Mouse (Mus musculus) intestine, embryonic 16.5 days (tissue): ENCODE results near the gene Tcte2. TPM values are rescaled to one million over a fixed set of nuclear protein-coding genes. Genes with fewer than 3 reads are reported as not detected.
"Not testable (repeated sequence)": the region's sequence is repeated elsewhere in the genome, so short reads cannot be mapped to it uniquely, and the experiment has no call there.

ENCODE experiments used
- ATAC-seq: fragments of 200-750 bp; cut with Nextera tagmentation; 2 replicates; pipeline ENCODE4 v1.8.0; 2017; ENCODE audit warnings: moderate TSS enrichment, moderate library complexity
- H3K27ac ChIP-seq: fragments of 300-500 bp; sonication (generic); 2 replicates; pipeline ENCODE4 v1.5.1; 2014; ENCODE audit warnings: mild to moderate bottlenecking, low read length
- H3K27me3 ChIP-seq: fragments of 300-500 bp; sonication (generic); replicated peaks from 2 replicates; pipeline ENCODE4 v1.6.1; 2014; ENCODE audit warnings: low read length, control low read depth, mixed read lengths; ENCODE audit not compliant: control insufficient read depth, insufficient read depth
- H3K36me3 ChIP-seq: fragments of 300-500 bp; sonication (generic); 2 replicates; pipeline ENCODE4 v1.6.1; 2014; ENCODE audit warnings: low read length, control low read depth; ENCODE audit not compliant: control insufficient read depth, insufficient read depth
- H3K4me1 ChIP-seq: fragments of 300-500 bp; sonication (generic); 2 replicates; pipeline ENCODE4 v1.6.1; 2014; ENCODE audit warnings: low read length, control low read depth, mixed read lengths; ENCODE audit not compliant: control insufficient read depth, insufficient read depth
- H3K4me2 ChIP-seq: fragments of 300-500 bp; sonication (generic); 2 replicates; pipeline ENCODE4 v1.6.1; 2014; ENCODE audit warnings: low read depth, low read length, control low read depth
- H3K4me3 ChIP-seq: fragments of 300-500 bp; sonication (generic); 2 replicates; pipeline ENCODE4 v1.5.1; 2014; ENCODE audit warnings: mild to moderate bottlenecking, low read length
- H3K9ac ChIP-seq: fragments of 300-500 bp; sonication (generic); 2 replicates; pipeline ENCODE4 v1.6.1; 2014; ENCODE audit warnings: low read depth, low read length
- H3K9me3 ChIP-seq: fragments of 300-500 bp; sonication (generic); 2 replicates; pipeline ENCODE4 v1.6.1; 2016; ENCODE audit warnings: low read length, control low read depth; ENCODE audit not compliant: control insufficient read depth
- WGBS: fragments of 180-500 bp; shearing (Covaris S2); extraction: QIAGEN DNeasy Blood & Tissue Kit; methylation state at CpG from one replicate; pipeline ENCODE4 v1.1.7; 2014; 5-methylcytosine and 5-hydroxymethylcytosine counted together
- polyA plus RNA-seq: library from polyadenylated mRNA; unstranded; fragments of >200 nt; fragmentation: Nextera tagmentation; extraction: Ambion mirVana; gene quantifications from 2 replicates; pipeline ENCODE4 v1.2.1, GENCODE M21; 2015

Tcte2 gene
- 4.0 and 4.1 TPM in 2 replicates for polyA plus RNA-seq

DNA sequence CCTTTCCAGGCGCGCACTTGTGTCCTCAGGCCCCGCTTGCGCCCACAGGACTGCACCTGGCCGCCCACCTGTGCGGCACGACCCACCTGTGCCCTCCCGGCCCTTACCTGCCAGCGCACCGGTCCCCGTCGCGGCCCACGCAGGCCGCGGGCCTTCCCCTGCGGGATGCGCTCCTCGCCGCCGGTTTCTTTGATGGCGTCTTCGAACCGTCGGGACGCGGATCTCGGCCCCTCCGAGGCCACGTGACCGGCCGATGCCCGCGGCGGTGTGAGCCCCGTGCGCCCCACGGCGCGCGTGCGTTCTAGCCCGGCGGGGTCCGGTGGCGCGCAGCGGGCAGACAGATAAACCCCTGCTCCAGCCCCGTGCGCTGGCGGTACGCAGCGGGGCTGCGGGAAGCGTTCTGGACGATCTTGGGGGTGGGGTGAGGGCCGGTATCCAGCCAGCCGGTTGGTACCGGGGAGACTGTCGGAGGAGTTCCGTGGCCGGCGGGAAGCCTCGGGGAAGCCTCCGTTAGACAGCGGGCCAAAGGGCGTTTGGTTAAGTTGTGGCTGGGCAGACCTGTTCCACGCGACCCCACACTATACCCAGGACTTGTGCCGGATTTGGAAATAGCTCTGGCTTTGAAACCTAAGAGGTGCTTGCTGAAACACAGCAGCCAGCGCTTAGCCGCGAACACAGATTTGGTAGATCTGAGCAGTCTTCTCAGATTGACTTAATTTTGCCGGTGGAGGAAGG lies at the start of gene Tcte2:
Gene Tcte2 (minus strand): TSS at position 647 of the 735 bp plus-strand sequence.
- ATAC-seq, result peak; percentile 37
- H3K9ac ChIP-seq, result peak within 1 kb of the TSS; percentile 89
- H3K36me3 ChIP-seq, result no peaks in the 10 kb centered on the region
- H3K4me3 ChIP-seq, result peak within 1 kb of the TSS; percentile 83
- H3K9me3 ChIP-seq, result no peaks in the 10 kb centered on the region
- WGBS, result under 1% methylated on average over 74 of the region's 74 CpGs
- peaks cover 10% of the 10 kb centered on the region for H3K4me1 ChIP-seq
- peak within 1 kb of the TSS; percentile 88 for H3K27ac ChIP-seq
- H3K4me2 ChIP-seq, result peak within 1 kb of the TSS; percentile 98
- no peaks in the 10 kb centered on the region for H3K27me3 ChIP-seq

DNA sequence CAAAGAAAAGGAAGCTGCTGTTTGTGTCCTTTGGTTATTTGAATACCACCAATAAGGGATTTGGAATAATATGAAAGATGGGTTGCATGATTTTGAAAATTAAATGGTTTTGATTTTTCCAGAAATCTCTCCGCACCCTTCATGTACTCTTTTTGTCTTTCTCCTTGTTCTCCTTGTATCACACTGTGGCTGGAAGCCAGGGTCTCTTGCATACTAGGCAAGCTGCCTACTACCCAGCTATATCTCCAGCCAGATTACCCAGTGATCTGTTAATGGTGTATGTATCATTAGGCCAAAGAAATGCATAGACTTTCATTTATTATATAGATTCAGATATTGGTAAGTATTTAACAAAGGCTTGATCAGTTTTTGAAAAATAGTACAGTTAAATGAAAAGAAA lies 44.4 kb upstream of the Tcte2 start:
- H3K36me3 ChIP-seq, result peaks cover 5% of the 10 kb centered on the region; the same call in 1 of the 2 replicates
- no peak overlapping the region for H3K4me3 ChIP-seq
- no peaks in the 10 kb centered on the region for H3K4me1 ChIP-seq
- 92% methylated on average over 1 of the region's 1 CpGs for WGBS
- no peak for ATAC-seq
- H3K9me3 ChIP-seq, result no peaks in the 10 kb centered on the region
- H3K27ac ChIP-seq, result no peak overlapping the region
- H3K9ac ChIP-seq, result no peak overlapping the region
- no peaks in the 10 kb centered on the region for H3K27me3 ChIP-seq
- no peak overlapping the region for H3K4me2 ChIP-seq

DNA sequence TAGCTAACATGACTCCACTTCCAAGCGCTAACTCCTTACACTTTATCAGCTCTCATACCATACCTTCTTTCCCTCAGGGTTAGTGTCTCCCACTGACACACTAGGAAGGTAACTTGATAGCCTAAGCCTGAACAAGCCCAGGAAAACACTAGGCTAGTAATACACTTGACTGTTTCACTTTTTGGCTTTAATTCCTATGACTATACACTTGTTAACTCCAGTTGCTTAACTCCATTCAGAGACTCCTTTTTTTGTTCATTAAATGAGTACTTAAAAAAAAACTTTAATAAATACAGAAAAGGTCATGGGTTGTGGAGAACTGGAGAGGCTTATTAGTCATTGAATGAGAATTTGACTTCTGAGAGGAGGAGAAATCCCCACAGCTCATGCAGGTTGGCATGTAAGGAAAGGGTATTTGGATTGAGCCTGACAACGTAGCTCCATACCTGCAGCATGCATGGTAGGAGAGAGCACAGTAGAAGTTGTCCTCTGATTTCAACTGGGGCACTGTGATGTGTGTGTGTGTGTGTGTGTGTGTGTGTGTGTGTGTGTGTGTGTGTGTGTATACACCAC lies 41.3 kb upstream of the Tcte2 start:
- no peak for ATAC-seq

GRCm38 (mm10) chr17:13797691-13798090 lies 36.1 kb upstream of the Tcte2 start:
- H3K4me3 ChIP-seq, result no peak overlapping the region
- WGBS, result 79% methylated on average over 1 of the region's 1 CpGs
- H3K9ac ChIP-seq, result no peak overlapping the region
- no peak overlapping the region for H3K27ac ChIP-seq
- H3K27me3 ChIP-seq, result no peaks in the 10 kb centered on the region
- H3K36me3 ChIP-seq, result no peaks in the 10 kb centered on the region
- no peak overlapping the region for H3K4me2 ChIP-seq
- ATAC-seq, result no peak
- no peaks in the 10 kb centered on the region for H3K9me3 ChIP-seq
- no peaks in the 10 kb centered on the region; the same call in 1 of the 2 replicates for H3K4me1 ChIP-seq

More for the DNA sequence above, 41.3 kb upstream of the Tcte2 start:
- H3K27me3 ChIP-seq, result no peaks in the 10 kb centered on the region
- H3K9ac ChIP-seq, result no peak overlapping the region
- H3K4me3 ChIP-seq, result no peak overlapping the region
- H3K36me3 ChIP-seq, result no peaks in the 10 kb centered on the region; the same call in 1 of the 2 replicates
- H3K9me3 ChIP-seq, result no peaks in the 10 kb centered on the region
- 81% methylated on average over 2 of the region's 2 CpGs for WGBS
- no peak overlapping the region for H3K4me2 ChIP-seq
- no peaks in the 10 kb centered on the region; the same call in 1 of the 2 replicates for H3K4me1 ChIP-seq
- H3K27ac ChIP-seq, result no peak overlapping the region

DNA sequence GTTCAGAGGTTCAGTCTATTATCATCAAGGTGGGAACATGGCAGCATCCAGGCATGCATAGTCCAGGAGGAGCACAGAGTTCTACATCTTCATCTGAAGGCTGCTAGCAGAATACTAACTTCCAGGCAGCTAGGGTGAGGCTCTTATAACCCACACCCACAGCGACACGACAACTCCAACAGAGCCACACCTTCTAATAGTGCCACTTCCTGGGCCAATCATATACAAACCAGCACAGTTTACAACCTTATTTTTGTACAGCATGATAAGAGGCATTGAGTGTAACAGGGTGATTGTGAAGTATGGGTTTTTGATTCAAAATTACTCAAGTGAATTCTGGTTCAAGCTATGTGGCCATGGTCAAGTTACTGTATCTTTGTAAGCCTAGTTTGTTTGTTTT lies 28.4 kb upstream of the Tcte2 start:
- not testable (repeated sequence) for H3K9ac ChIP-seq, H3K4me3 ChIP-seq, H3K9me3 ChIP-seq, H3K4me1 ChIP-seq, H3K36me3 ChIP-seq, H3K27ac ChIP-seq, H3K4me2 ChIP-seq, H3K27me3 ChIP-seq
- peak; percentile 81 for ATAC-seq
- WGBS, result 67% methylated on average over 2 of the region's 2 CpGs

GRCm38 (mm10) chr17:13783469-13783868 lies 21.8 kb upstream of the Tcte2 start:
- Histone ChIP-seq H3K36me3 (no peaks in the 10 kb centered on the region), H3K9me3 (no peaks in the 10 kb centered on the region), H3K4me2 (no peak overlapping the region), H3K27me3 (no peaks in the 10 kb centered on the region), H3K9ac (no peak overlapping the region), H3K4me1 (peaks cover 3% of the 10 kb centered on the region; the same call in 1 of the 2 replicates), H3K27ac (no peak overlapping the region), H3K4me3 (no peak overlapping the region)
- ATAC-seq, result peak; percentile 69
- 54% methylated on average over 1 of the region's 1 CpGs for WGBS

DNA sequence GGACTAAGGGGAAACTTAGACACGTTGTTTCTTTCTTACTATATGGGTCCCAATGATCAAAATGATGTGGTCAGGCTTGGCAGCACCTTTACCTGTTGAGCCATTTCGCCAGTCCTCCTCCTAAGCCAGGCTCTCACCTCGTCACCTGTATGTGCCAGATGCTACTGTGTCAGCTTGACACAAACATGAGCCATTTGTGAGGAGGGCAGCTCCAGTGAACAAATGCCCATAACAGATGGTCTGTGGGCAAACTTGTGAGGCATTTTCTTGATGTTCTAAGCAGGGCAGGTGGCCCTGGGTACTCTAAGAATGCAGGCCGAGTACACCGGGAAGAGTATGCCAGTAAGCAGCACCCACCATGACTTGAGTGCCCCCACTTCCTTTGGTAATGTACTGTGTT lies 20.3 kb upstream of the Tcte2 start:
- 85% methylated on average over 5 of the region's 5 CpGs for WGBS
- ATAC-seq, result no peak
- no peaks in the 10 kb centered on the region for H3K27me3 ChIP-seq
- no peak overlapping the region for H3K4me2 ChIP-seq
- H3K4me3 ChIP-seq, result no peak overlapping the region
- no peaks in the 10 kb centered on the region for H3K36me3 ChIP-seq
- H3K9ac ChIP-seq, result no peak overlapping the region
- H3K27ac ChIP-seq, result no peak overlapping the region
- peaks cover 3% of the 10 kb centered on the region; the same call in 1 of the 2 replicates for H3K4me1 ChIP-seq
- no peaks in the 10 kb centered on the region for H3K9me3 ChIP-seq

DNA sequence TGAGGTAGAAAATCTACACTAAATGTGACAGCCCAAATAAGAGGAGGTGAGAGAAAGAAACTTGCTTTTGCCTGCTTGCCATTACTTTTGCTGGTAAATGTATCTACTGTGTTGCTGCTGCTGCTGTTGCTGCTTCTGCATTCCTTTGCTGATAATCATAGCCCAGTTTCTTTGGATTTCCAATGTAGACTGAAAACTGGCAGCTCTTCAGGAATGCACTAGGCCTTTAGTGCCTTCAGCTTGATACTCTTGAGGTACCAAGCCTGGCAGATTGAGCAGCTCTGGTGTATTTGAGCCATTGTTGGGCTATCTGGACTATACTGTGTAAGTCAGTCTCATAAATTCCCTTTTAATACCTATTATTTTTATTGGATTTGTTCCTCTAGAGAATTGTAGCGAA lies 17.2 kb upstream of the Tcte2 start:
- peaks cover 3% of the 10 kb centered on the region; the same call in 1 of the 2 replicates for H3K4me1 ChIP-seq
- no peak overlapping the region for H3K27ac ChIP-seq
- no peak overlapping the region for H3K9ac ChIP-seq
- H3K27me3 ChIP-seq, result no peaks in the 10 kb centered on the region
- 84% methylated on average over 1 of the region's 1 CpGs for WGBS
- no peaks in the 10 kb centered on the region for H3K9me3 ChIP-seq
- H3K36me3 ChIP-seq, result no peaks in the 10 kb centered on the region
- H3K4me3 ChIP-seq, result no peak overlapping the region
- H3K4me2 ChIP-seq, result no peak overlapping the region
- ATAC-seq, result no peak

DNA sequence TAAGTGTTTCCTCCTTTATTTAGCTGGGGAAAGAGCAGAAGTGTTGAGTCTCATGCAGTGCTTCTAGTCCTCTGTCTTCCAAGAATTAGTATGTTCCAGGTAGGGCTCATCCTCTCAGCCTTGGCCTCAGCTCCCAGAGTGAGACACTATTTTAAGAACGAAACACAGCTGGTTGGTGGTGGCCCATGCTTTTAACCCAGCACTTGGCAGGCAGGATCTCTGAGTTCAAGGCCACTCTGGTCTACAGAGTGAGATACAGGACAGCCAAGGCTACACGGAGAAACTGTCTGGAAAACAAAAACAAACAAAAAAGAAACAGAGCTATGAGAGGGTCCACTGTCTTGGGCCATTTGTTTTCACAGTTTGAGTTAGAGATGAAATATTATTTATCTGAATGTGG lies 16.1 kb upstream of the Tcte2 start:
- ATAC-seq, result no peak
- Histone ChIP-seq H3K27me3 (no peaks in the 10 kb centered on the region), H3K4me1 (0 out of 2 replicates have a peak, but pooled peaks cover 3% of the 10 kb centered on the region), H3K4me3 (no peak overlapping the region), H3K36me3 (no peaks in the 10 kb centered on the region), H3K4me2 (no peak overlapping the region), H3K9ac (no peak overlapping the region), H3K27ac (no peak overlapping the region), H3K9me3 (no peaks in the 10 kb centered on the region)
- WGBS, result 67% methylated on average over 2 of the region's 2 CpGs
